Mouse (Mus musculus) fibroblast of lung, adult 2 months (primary cell): Measurements from ENCODE around the gene Ccdc74a.

ENCODE experiments used
- DNase-seq: peaks from one replicate; pipeline ENCODE4 v3.0.0-alpha.2; 2011; ENCODE audit warnings: low read depth

The Ccdc74a gene

GRCm38 (mm10) chr16:17642311-17642710 is 4.0 kb upstream of the Ccdc74a start:
- DNase-seq = no peak

- no peak for DNase-seq
Measured at GRCm38 (mm10) chr16:17643437-17643990, 2.8 kb upstream of the Ccdc74a start.

- no peak for DNase-seq
Measured at GRCm38 (mm10) chr16:17647156-17647555, 886 bp downstream of the Ccdc74a start.

- no peak for DNase-seq
Measured at GRCm38 (mm10) chr16:17647566-17648340, 1.5 kb downstream of the Ccdc74a start.

- no peak for DNase-seq
Measured at GRCm38 (mm10) chr16:17649925-17650605, 3.8 kb downstream of the Ccdc74a start.

GRCm38 (mm10) chr16:17650711-17651110 is 4.4 kb downstream of the Ccdc74a start:
- DNase-seq = no peak

- DNase-seq = no peak
Measured at GRCm38 (mm10) chr16:17652607-17653006, 6.3 kb downstream of the Ccdc74a start.

GRCm38 (mm10) chr16:17653601-17654000 is 7.3 kb downstream of the Ccdc74a start:
- DNase-seq = no peak

GRCm38 (mm10) chr16:17654188-17654795 is 8.0 kb downstream of the Ccdc74a start:
- DNase-seq = no peak

GRCm38 (mm10) chr16:17656212-17656871 is 10.1 kb downstream of the Ccdc74a start:
- no peak for DNase-seq

GRCm38 (mm10) chr16:17665568-17665967 is 19.3 kb downstream of the Ccdc74a start:
- no peak for DNase-seq

- DNase-seq = no peak
Measured at GRCm38 (mm10) chr16:17669886-17670285, 23.6 kb downstream of the Ccdc74a start.

- no peak for DNase-seq
Measured at GRCm38 (mm10) chr16:17694860-17695259, 48.6 kb downstream of the Ccdc74a start.
